Mouse (Mus musculus) gastrocnemius, postnatal 25 days (tissue): ENCODE data around the gene Dpp6. TPM values are rescaled to one million over a fixed set of nuclear protein-coding genes. Genes with fewer than 3 reads are reported as not detected.
"Not testable (repeated sequence)": the region's sequence is repeated elsewhere in the genome, so short reads cannot be mapped to it uniquely, and the experiment has no call there.

Experiments
- DNase-seq: peaks from one replicate; pipeline ENCODE4 v3.0.0; 2022
- total RNA-seq, 2 experiments: library from RNA; stranded (reverse); gene quantifications; 1 replicate in 1 of 2; 2 replicates in 1 of 2; pipeline ENCODE4 v1.2.3; 2021

Gene Dpp6
- total RNA-seq, 2 experiments from 2014 or later: 0.41 to 0.54 TPM

- no peak for DNase-seq
Measured at GRCm38 (mm10) chr5:27398371-27398770, 581.4 kb downstream of the Dpp6 start.

GRCm38 (mm10) chr5:27399111-27399510 is 582.1 kb downstream of the Dpp6 start:
- DNase-seq: no peak

GRCm38 (mm10) chr5:27402616-27403015 is 585.6 kb downstream of the Dpp6 start:
- DNase-seq: no peak

- no peak for DNase-seq
Measured at GRCm38 (mm10) chr5:27408854-27409253, 591.9 kb downstream of the Dpp6 start.

- DNase-seq: no peak
Measured at GRCm38 (mm10) chr5:27413023-27413422, 596.0 kb downstream of the Dpp6 start.

- DNase-seq: no peak
Measured at GRCm38 (mm10) chr5:27415518-27415917, 598.5 kb downstream of the Dpp6 start.

- no peak for DNase-seq
Measured at GRCm38 (mm10) chr5:27416571-27416970, 599.6 kb downstream of the Dpp6 start.

- DNase-seq: no peak
Measured at GRCm38 (mm10) chr5:27417398-27417797, 600.4 kb downstream of the Dpp6 start.

GRCm38 (mm10) chr5:27418856-27419255 is 601.9 kb downstream of the Dpp6 start:
- no peak for DNase-seq

- DNase-seq: no peak
Measured at GRCm38 (mm10) chr5:27421090-27421635, 604.2 kb downstream of the Dpp6 start.

GRCm38 (mm10) chr5:27423766-27424165 is 606.8 kb downstream of the Dpp6 start:
- no peak for DNase-seq

GRCm38 (mm10) chr5:27424484-27425080 is 607.6 kb downstream of the Dpp6 start:
- no peak for DNase-seq

GRCm38 (mm10) chr5:27426200-27426599 is 609.2 kb downstream of the Dpp6 start:
- DNase-seq: no peak

GRCm38 (mm10) chr5:27433584-27433983 is 616.6 kb downstream of the Dpp6 start:
- DNase-seq: no peak

GRCm38 (mm10) chr5:27453201-27453845 is 636.3 kb downstream of the Dpp6 start:
- no peak for DNase-seq

- DNase-seq: no peak
Measured at GRCm38 (mm10) chr5:27454386-27454785, 637.4 kb downstream of the Dpp6 start.

GRCm38 (mm10) chr5:27456981-27457380 is 640.0 kb downstream of the Dpp6 start:
- DNase-seq: no peak

- DNase-seq: no peak
Measured at GRCm38 (mm10) chr5:27457686-27458085, 640.7 kb downstream of the Dpp6 start.

GRCm38 (mm10) chr5:27474964-27475465 is 658.0 kb downstream of the Dpp6 start:
- no peak for DNase-seq

GRCm38 (mm10) chr5:27481706-27482105 is 664.7 kb downstream of the Dpp6 start:
- no peak for DNase-seq

GRCm38 (mm10) chr5:27486138-27486537 is 669.1 kb downstream of the Dpp6 start:
- no peak for DNase-seq

GRCm38 (mm10) chr5:27490942-27491341 is 673.9 kb downstream of the Dpp6 start:
- no peak for DNase-seq

GRCm38 (mm10) chr5:27501338-27501737 is 684.3 kb downstream of the Dpp6 start, which contains the start of gene Speer4b:
Gene Speer4b (minus strand): TSS chr5:27501438.
- DNase-seq: not testable (repeated sequence)

GRCm38 (mm10) chr5:27518716-27519115 is 701.7 kb downstream of the Dpp6 start:
- DNase-seq: no peak
